Mouse (Mus musculus) spleen, postnatal 10 days (tissue): Measurements from ENCODE around the gene Mael.

Experiments
- DNase-seq, 2 experiments: peaks; one replicate each; pipeline ENCODE4 v3.0.0; 2021 to 2022; ENCODE audit warnings: low spot score in 2 of 2

Mael gene

GRCm38 (mm10) chr1:166238315-166238969 is at the start of gene Mael:
Gene Mael (minus strand): TSS chr1:166238747.
- no peak for DNase-seq

- DNase-seq = no peak
Measured at GRCm38 (mm10) chr1:166286231-166286630, 47.7 kb upstream of the Mael start.

- no peak for DNase-seq
Measured at GRCm38 (mm10) chr1:166284390-166284789, 45.8 kb upstream of the Mael start.

- DNase-seq = no peak
Measured at GRCm38 (mm10) chr1:166283451-166283850, 44.9 kb upstream of the Mael start.

GRCm38 (mm10) chr1:166282597-166283210 is 44.2 kb upstream of the Mael start:
- no peak for DNase-seq

- no peak for DNase-seq
Measured at GRCm38 (mm10) chr1:166281836-166282235, 43.3 kb upstream of the Mael start.

GRCm38 (mm10) chr1:166281287-166281686 is 42.7 kb upstream of the Mael start:
- DNase-seq = no peak

- DNase-seq = no peak
Measured at GRCm38 (mm10) chr1:166280566-166280965, 42.0 kb upstream of the Mael start.

- no peak for DNase-seq
Measured at GRCm38 (mm10) chr1:166279580-166280206, 41.1 kb upstream of the Mael start.

- DNase-seq = no peak
Measured at GRCm38 (mm10) chr1:166278786-166279185, 40.2 kb upstream of the Mael start.

GRCm38 (mm10) chr1:166268218-166268617 is 29.7 kb upstream of the Mael start:
- no peak for DNase-seq

GRCm38 (mm10) chr1:166266918-166267317 is 28.4 kb upstream of the Mael start:
- no peak for DNase-seq

- no peak for DNase-seq
Measured at GRCm38 (mm10) chr1:166266001-166266705, 27.6 kb upstream of the Mael start.

GRCm38 (mm10) chr1:166259526-166259925 is 21.0 kb upstream of the Mael start:
- no peak for DNase-seq

- no peak for DNase-seq
Measured at GRCm38 (mm10) chr1:166256898-166257297, 18.4 kb upstream of the Mael start.

GRCm38 (mm10) chr1:166256302-166256701 is 17.8 kb upstream of the Mael start:
- DNase-seq = no peak

- DNase-seq = no peak
Measured at GRCm38 (mm10) chr1:166255651-166256050, 17.1 kb upstream of the Mael start.

GRCm38 (mm10) chr1:166255091-166255490 is 16.5 kb upstream of the Mael start:
- DNase-seq = no peak

GRCm38 (mm10) chr1:166253898-166254894 is 15.6 kb upstream of the Mael start, which contains the start of gene Ildr2:
Gene Ildr2 (plus strand): TSS chr1:166254139.
- no peak for DNase-seq

- DNase-seq = no peak
Measured at GRCm38 (mm10) chr1:166244285-166244684, 5.7 kb upstream of the Mael start.

GRCm38 (mm10) chr1:166214181-166214580 is 24.4 kb downstream of the Mael start:
- DNase-seq = no peak
